Mouse (Mus musculus): ENCODE measurements around the gene Kpna7.
"Not testable (repeated sequence)": the region's sequence is repeated elsewhere in the genome, so short reads cannot be mapped to it uniquely, and the experiment has no call there.

The Kpna7 gene

GRCm38 (mm10) chr5:145083632-145084451 lies at the start of gene Kpna7, which contains the start of gene Arpc1a:
Gene Kpna7, minus strand, starts transcription at chr5:145084030.
Gene Arpc1a, plus strand, starts transcription at chr5:145083830.
- DNase-seq, result peak; percentile 100

GRCm38 (mm10) chr5:145133275-145133674 lies 49.4 kb upstream of the Kpna7 start:
- DNase-seq, result not testable (repeated sequence)

GRCm38 (mm10) chr5:145130995-145131394 lies 47.2 kb upstream of the Kpna7 start:
- no peak for DNase-seq

GRCm38 (mm10) chr5:145130191-145130590 lies 46.4 kb upstream of the Kpna7 start:
- DNase-seq, result peak; percentile 95

GRCm38 (mm10) chr5:145129773-145130172 lies 45.9 kb upstream of the Kpna7 start:
- DNase-seq, result not testable (repeated sequence)

GRCm38 (mm10) chr5:145129124-145129523 lies 45.3 kb upstream of the Kpna7 start:
- no peak for DNase-seq

GRCm38 (mm10) chr5:145126580-145126979 lies 42.8 kb upstream of the Kpna7 start:
- peak; percentile 90 for DNase-seq

- peak; percentile 86 for DNase-seq
Measured at GRCm38 (mm10) chr5:145123396-145123795, 39.6 kb upstream of the Kpna7 start.

- peak; percentile 93 for DNase-seq
Measured at GRCm38 (mm10) chr5:145120921-145121320, 37.1 kb upstream of the Kpna7 start.

GRCm38 (mm10) chr5:145119385-145119784 lies 35.6 kb upstream of the Kpna7 start:
- DNase-seq, result no peak

GRCm38 (mm10) chr5:145118461-145118860 lies 34.6 kb upstream of the Kpna7 start:
- DNase-seq, result peak; percentile 91

GRCm38 (mm10) chr5:145118005-145118404 lies 34.2 kb upstream of the Kpna7 start:
- peak; percentile 94 for DNase-seq

- peak; percentile 98 for DNase-seq
Measured at GRCm38 (mm10) chr5:145116916-145117315, 33.1 kb upstream of the Kpna7 start.

- DNase-seq, result peak; percentile 99
Measured at GRCm38 (mm10) chr5:145116316-145116715, 32.5 kb upstream of the Kpna7 start.

GRCm38 (mm10) chr5:145115736-145116135 lies 31.9 kb upstream of the Kpna7 start:
- no peak for DNase-seq

- DNase-seq, result peak; percentile 99
Measured at GRCm38 (mm10) chr5:145114606-145115473, 31.0 kb upstream of the Kpna7 start.

- DNase-seq, result peak; percentile 99
Measured at GRCm38 (mm10) chr5:145114071-145114605, 30.3 kb upstream of the Kpna7 start, which contains the start of gene Arpc1b. Gene Arpc1b, plus strand, starts transcription at chr5:145114215.

GRCm38 (mm10) chr5:145113416-145113815 lies 29.6 kb upstream of the Kpna7 start:
- DNase-seq, result no peak

GRCm38 (mm10) chr5:145112566-145112965 lies 28.7 kb upstream of the Kpna7 start:
- DNase-seq, result no peak

- DNase-seq, result no peak
Measured at GRCm38 (mm10) chr5:145110401-145110800, 26.6 kb upstream of the Kpna7 start.

GRCm38 (mm10) chr5:145105694-145106275 lies 22.0 kb upstream of the Kpna7 start:
- peak; percentile 83 for DNase-seq

- peak; percentile 82 for DNase-seq
Measured at GRCm38 (mm10) chr5:145104328-145104727, 20.5 kb upstream of the Kpna7 start.

GRCm38 (mm10) chr5:145102706-145103105 lies 18.9 kb upstream of the Kpna7 start:
- no peak for DNase-seq
